In the genomic region with DNA sequence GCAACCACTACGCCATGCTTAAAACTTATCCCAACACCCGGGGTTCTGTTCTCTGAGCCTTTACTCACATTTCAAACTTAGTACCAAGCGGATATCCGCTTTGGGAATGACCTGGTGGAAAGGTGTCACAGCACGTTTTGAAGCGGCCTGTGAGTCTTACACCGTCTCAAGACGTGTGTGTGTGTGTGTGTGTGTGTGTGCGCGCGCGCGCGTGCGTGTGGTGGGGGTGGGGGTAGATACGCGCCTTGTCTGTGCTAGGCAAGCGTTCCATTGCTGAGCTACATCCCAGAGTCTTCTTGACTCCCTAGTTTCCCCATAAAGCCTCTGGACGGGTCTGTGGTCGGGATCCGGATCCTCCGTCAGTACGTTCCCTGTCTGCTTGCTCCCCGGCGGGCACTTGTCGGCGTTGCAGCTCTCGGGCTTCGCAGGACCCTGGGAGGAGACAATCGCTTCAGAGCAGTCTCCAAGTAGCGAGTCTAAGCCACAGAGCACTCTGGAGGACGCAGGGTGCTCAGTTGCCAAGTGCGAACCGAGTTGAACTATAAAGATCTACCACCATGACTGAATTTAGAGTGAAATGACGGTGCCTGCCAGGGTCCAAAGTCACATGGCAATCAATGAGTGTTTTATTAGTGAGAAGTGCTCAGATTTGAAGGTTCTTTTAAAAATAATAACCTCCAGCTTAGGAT, we compare ENCODE assay signal across 8 mouse cellular contexts. TPM values are rescaled to one million over a fixed set of nuclear protein-coding genes. Genes with fewer than 3 reads are reported as not detected.
DNase-seq lines count a peak whose midpoint lies in the region; ATAC-seq and TF ChIP-seq lines count a peak whose summit lies in the region.

No protein-coding gene starts in this region.

- peaks cover 15% of the 10 kb centered on the region for H3K4me1 ChIP-seq in heart, adult 2 months (ENCODE audit: control insufficient read depth, insufficient read depth, low read length)
- peaks cover 32% of the 10 kb centered on the region for H3K4me1 ChIP-seq in kidney, embryonic 14.5 days (ENCODE audit: control insufficient read depth, insufficient read depth, low read length)
- H3K4me1 ChIP-seq in liver, embryonic 14.5 days (replicated peaks; ENCODE audit: control insufficient read depth in 2 of 2, insufficient read depth in 2 of 2, low read length in 1 of 2) = peaks cover 23 to 28% of the 10 kb centered on the region in 2 experiments
- peaks cover 21% of the 10 kb centered on the region for H3K4me1 ChIP-seq in neural tube, embryonic 11.5 days (ENCODE audit: control insufficient read depth, insufficient read depth, low read length)

- H3K4me2 ChIP-seq in kidney, embryonic 14.5 days (replicated peaks; ENCODE audit: low read depth, low read length) = peak overlapping the region; percentile 79
- peak overlapping the region; percentile 96 for H3K4me2 ChIP-seq in liver, embryonic 14.5 days (ENCODE audit: low read depth)
- peak overlapping the region; percentile 99 for H3K4me2 ChIP-seq in neural tube, embryonic 11.5 days (ENCODE audit: low read depth)

- TF ChIP-seq CTCF in heart, adult 2 months (IDR thresholded peaks at IDR 0.05) = no peak; the same call in 1 of the 2 replicates
- TF ChIP-seq CTCF in liver, embryonic 14.5 days (IDR thresholded peaks at IDR 0.05; ENCODE audit: low read depth) = 0 out of 2 replicates have a peak, but pooled peaks have one; percentile 20

- H3K27me3 ChIP-seq in heart, adult 2 months (ENCODE audit: control insufficient read depth, insufficient read depth, low read length) = no peaks in the 10 kb centered on the region
- no peaks in the 10 kb centered on the region for H3K27me3 ChIP-seq in kidney, embryonic 14.5 days (ENCODE audit: control insufficient read depth, insufficient read depth, low read length)
- no peaks in the 10 kb centered on the region for H3K27me3 ChIP-seq in liver, embryonic 14.5 days (ENCODE audit: control insufficient read depth, insufficient read depth, low read length)
- no peaks in the 10 kb centered on the region for H3K27me3 ChIP-seq in neural tube, embryonic 11.5 days (ENCODE audit: control insufficient read depth, insufficient read depth, low read length)

- intact Hi-C loops in heart, adult 2 months (cut with DNase I) = loop anchor here (5.0 kb wide), 1 partner anchor 427 kb away; a partner anchor contains a TSS

- H3K36me3 ChIP-seq in heart, adult 2 months (ENCODE audit: control insufficient read depth, insufficient read depth, low read length) = peaks cover 22% of the 10 kb centered on the region
- peaks cover 28% of the 10 kb centered on the region for H3K36me3 ChIP-seq in kidney, embryonic 14.5 days (ENCODE audit: control insufficient read depth, insufficient read depth, low read length)
- H3K36me3 ChIP-seq in liver, embryonic 14.5 days (replicated peaks; ENCODE audit: control insufficient read depth, insufficient read depth, low read depth) = peaks cover 27% of the 10 kb centered on the region
- H3K36me3 ChIP-seq in neural tube, embryonic 11.5 days (ENCODE audit: control insufficient read depth, insufficient read depth, low read length) = peaks cover 11% of the 10 kb centered on the region

- peak overlapping the region; percentile 99 for H3K27ac ChIP-seq in heart, adult 2 months
- peak overlapping the region; percentile 100 for H3K27ac ChIP-seq in kidney, embryonic 14.5 days (ENCODE audit: low read depth, low read length)
- H3K27ac ChIP-seq in liver, embryonic 14.5 days = peak overlapping the region; percentile 80
- peak overlapping the region; percentile 99 for H3K27ac ChIP-seq in neural tube, embryonic 11.5 days (ENCODE audit: low read depth, low read length)

- DNase-seq in 3134 (ENCODE audit: extremely low read depth, insufficient read length, low spot score) = peak; percentile 83
- DNase-seq in Muller cell, postnatal 12 days (ENCODE audit: inconsistent ontology term) = peak; percentile 72
- DNase-seq in cerebellum, postnatal 25 days = peak; percentile 74 to 82
- DNase-seq in heart, adult 2 months = peak; percentile 74 to 76
- peak in 1 of 3 experiments; percentile 59 for DNase-seq in liver, embryonic 14.5 days (ENCODE audit: low read depth in 3 of 3, low spot score in 3 of 3)
- peak; percentile 76 for DNase-seq in neural tube, embryonic 11.5 days (ENCODE audit: low spot score)
- peak; percentile 79 for DNase-seq in thymus, postnatal 14 days

- WGBS in heart, adult 2 months = 0% methylated on average over 35 of the region's 35 CpGs
- WGBS in kidney, embryonic 14.5 days = under 1% methylated on average over 35 of the region's 35 CpGs
- WGBS in liver, embryonic 14.5 days (ENCODE audit: insufficient replicate concordance) = under 1% methylated on average over 35 of the region's 35 CpGs
- under 1% methylated on average over 35 of the region's 35 CpGs for WGBS in neural tube, embryonic 11.5 days

- peak; percentile 9 for ATAC-seq in kidney, embryonic 14.5 days (ENCODE audit: low FRiP score, low TSS enrichment)
- ATAC-seq in liver, embryonic 14.5 days (ENCODE audit: insufficient read depth) = peak; percentile 40; the same call in 1 of the 2 replicates
- ATAC-seq in neural tube, embryonic 11.5 days (ENCODE audit: insufficient read depth, low FRiP score, low TSS enrichment) = peak; percentile 36

- H3K9me3 ChIP-seq in kidney, embryonic 14.5 days (ENCODE audit: control insufficient read depth, low read length) = no peaks in the 10 kb centered on the region
- H3K9me3 ChIP-seq in liver, embryonic 14.5 days (ENCODE audit: control insufficient read depth, low read length) = no peaks in the 10 kb centered on the region
- no peaks in the 10 kb centered on the region for H3K9me3 ChIP-seq in neural tube, embryonic 11.5 days (ENCODE audit: control insufficient read depth, low read length)

- no peak; the same call in 1 of the 2 replicates for TF ChIP-seq POLR2A in heart, adult 2 months (IDR thresholded peaks at IDR 0.05; ENCODE audit: insufficient read depth, low read depth, low read length)

- peak overlapping the region; percentile 93 for H3K4me3 ChIP-seq in heart, adult 2 months
- peak overlapping the region; percentile 80 for H3K4me3 ChIP-seq in kidney, embryonic 14.5 days (ENCODE audit: low read length)
- H3K4me3 ChIP-seq in liver, embryonic 14.5 days (ENCODE audit: insufficient read depth in 1 of 2, low read depth in 2 of 2, low read length in 2 of 2) = peak overlapping the region; percentile 67 to 77
- peak overlapping the region; percentile 85 for H3K4me3 ChIP-seq in neural tube, embryonic 11.5 days (ENCODE audit: low read depth, low read length)

- no peaks in the 10 kb centered on the region for H3K79me2 ChIP-seq in heart, adult 2 months (replicated peaks; ENCODE audit: control insufficient read depth, insufficient read depth, low read length)

- peak overlapping the region; percentile 65 for H3K9ac ChIP-seq in heart, adult 2 months (ENCODE audit: low read depth, low read length)
- H3K9ac ChIP-seq in kidney, embryonic 14.5 days (ENCODE audit: low read depth, low read length) = peak overlapping the region; percentile 93
- peak overlapping the region; percentile 76 for H3K9ac ChIP-seq in liver, embryonic 14.5 days (replicated peaks)
- H3K9ac ChIP-seq in neural tube, embryonic 11.5 days (ENCODE audit: low read length) = peak overlapping the region; percentile 89

- TF ChIP-seq EP300 in heart, adult 2 months (IDR thresholded peaks at IDR 0.05; ENCODE audit: insufficient read depth, low read depth, low read length) = no peak
- TF ChIP-seq EP300 in liver, embryonic 14.5 days (IDR thresholded peaks at IDR 0.05; ENCODE audit: low read depth) = no peak; the same call in 1 of the 2 replicates

RNA-seq across cellular contexts. Expression of a gene that starts 1.2 kb away (rescaled TPM):
- total RNA-seq in heart, adult 2 months (2021) = 100 to 1,000 TPM; 192 to 206 TPM
- polyA plus RNA-seq in heart, adult 2 months (2012; rRNA removed) = 208 and 348 TPM in 2 replicates
- polyA plus RNA-seq in kidney, embryonic 14.5 days (2014; fragmentation: Nextera tagmentation; extraction: Ambion mirVana) = 283 and 322 TPM in 2 replicates
- 110 and 138 TPM in 2 replicates for polyA plus RNA-seq in liver, embryonic 14.5 days (2012; rRNA removed)
- 83.1 and 91.3 TPM in 2 replicates for polyA plus RNA-seq in liver, embryonic 14.5 days (2014; fragmentation: Nextera tagmentation; extraction: Ambion mirVana)
- 320 and 326 TPM in 2 replicates for polyA plus RNA-seq in neural tube, embryonic 11.5 days (2014; fragmentation: Nextera tagmentation; extraction: Ambion mirVana)

RNA-seq across cellular contexts. Expression of a gene that starts 15.5 kb away (rescaled TPM):
- 1,000 to 10,000 TPM; 1,826 to 2,229 TPM for total RNA-seq in heart, adult 2 months (2021)
- 2,087 and 2,697 TPM in 2 replicates for polyA plus RNA-seq in heart, adult 2 months (2012; rRNA removed)
- 134 and 150 TPM in 2 replicates for polyA plus RNA-seq in kidney, embryonic 14.5 days (2014; fragmentation: Nextera tagmentation; extraction: Ambion mirVana)
- 62.4 and 62.7 TPM in 2 replicates for polyA plus RNA-seq in liver, embryonic 14.5 days (2012; rRNA removed)
- 92.5 and 97.4 TPM in 2 replicates for polyA plus RNA-seq in liver, embryonic 14.5 days (2014; fragmentation: Nextera tagmentation; extraction: Ambion mirVana)
- polyA plus RNA-seq in neural tube, embryonic 11.5 days (2014; fragmentation: Nextera tagmentation; extraction: Ambion mirVana) = 88.7 and 90.9 TPM in 2 replicates

RNA-seq across cellular contexts. Expression of a gene that starts 20.8 kb away (rescaled TPM):
- 1 to 10 TPM; 1.3 to 2.0 TPM for total RNA-seq in heart, adult 2 months (2021)
- 3.2 and 3.3 TPM in 2 replicates for polyA plus RNA-seq in heart, adult 2 months (2012; rRNA removed)
- polyA plus RNA-seq in kidney, embryonic 14.5 days (2014; fragmentation: Nextera tagmentation; extraction: Ambion mirVana) = 2.9 and 5.6 TPM in 2 replicates
- 4.3 and 4.7 TPM in 2 replicates for polyA plus RNA-seq in liver, embryonic 14.5 days (2012; rRNA removed)
- 4.0 and 4.8 TPM in 2 replicates for polyA plus RNA-seq in liver, embryonic 14.5 days (2014; fragmentation: Nextera tagmentation; extraction: Ambion mirVana)
- 2.6 and 2.8 TPM in 2 replicates for polyA plus RNA-seq in neural tube, embryonic 11.5 days (2014; fragmentation: Nextera tagmentation; extraction: Ambion mirVana)

RNA-seq across cellular contexts. Expression of a gene that starts 24.1 kb away (rescaled TPM):
- 10 to 100 TPM; 18.5 to 27.6 TPM for total RNA-seq in heart, adult 2 months (2021)
- polyA plus RNA-seq in heart, adult 2 months (2012; rRNA removed) = 63.6 and 121 TPM in 2 replicates
- polyA plus RNA-seq in kidney, embryonic 14.5 days (2014; fragmentation: Nextera tagmentation; extraction: Ambion mirVana) = 3.8 and 3.9 TPM in 2 replicates
- 2.3 and 3.3 TPM in 2 replicates for polyA plus RNA-seq in liver, embryonic 14.5 days (2012; rRNA removed)
- 0.98 and 1.1 TPM in 2 replicates for polyA plus RNA-seq in liver, embryonic 14.5 days (2014; fragmentation: Nextera tagmentation; extraction: Ambion mirVana)
- polyA plus RNA-seq in neural tube, embryonic 11.5 days (2014; fragmentation: Nextera tagmentation; extraction: Ambion mirVana) = 1.5 and 1.8 TPM in 2 replicates

RNA-seq across cellular contexts. Expression of a gene that starts 42.2 kb away (rescaled TPM):
- total RNA-seq in heart, adult 2 months (2021) = 10 to 100 TPM; 25.1 to 31.6 TPM
- polyA plus RNA-seq in heart, adult 2 months (2012; rRNA removed) = 18.7 and 27.8 TPM in 2 replicates
- 39.2 and 43.9 TPM in 2 replicates for polyA plus RNA-seq in kidney, embryonic 14.5 days (2014; fragmentation: Nextera tagmentation; extraction: Ambion mirVana)
- 15.0 and 19.7 TPM in 2 replicates for polyA plus RNA-seq in liver, embryonic 14.5 days (2012; rRNA removed)
- 27.0 and 29.6 TPM in 2 replicates for polyA plus RNA-seq in liver, embryonic 14.5 days (2014; fragmentation: Nextera tagmentation; extraction: Ambion mirVana)
- polyA plus RNA-seq in neural tube, embryonic 11.5 days (2014; fragmentation: Nextera tagmentation; extraction: Ambion mirVana) = 49.7 and 57.3 TPM in 2 replicates

Comparison
In these comparisons a context has a peak if more than half of its experiments do, and no peak if none do; other contexts are left out.
1. RNA of a gene that starts 15.5 kb away (polyA plus RNA-seq): 2,087 to 2,697 TPM in heart, adult 2 months; 134 to 150 TPM in kidney, embryonic 14.5 days, 62.4 to 97.4 TPM in liver, embryonic 14.5 days and 88.7 to 90.9 TPM in neural tube, embryonic 11.5 days; every median in the first group is over 10 times any median in the second.
2. Peak in every context shown above with its lines, with median percentiles within 50 percentile points of each other: H3K27ac ChIP-seq, H3K4me3 ChIP-seq, H3K9ac ChIP-seq, ATAC-seq and H3K4me2 ChIP-seq.